Mouse (Mus musculus): ENCODE measurements at regions not wholly inside any gene's neighbourhood (a gene's known extent, or its start where the extent isn't known, plus 50 kb on each side); places are given as distances from the start of the nearest gene placed in this dataset.

DNA sequence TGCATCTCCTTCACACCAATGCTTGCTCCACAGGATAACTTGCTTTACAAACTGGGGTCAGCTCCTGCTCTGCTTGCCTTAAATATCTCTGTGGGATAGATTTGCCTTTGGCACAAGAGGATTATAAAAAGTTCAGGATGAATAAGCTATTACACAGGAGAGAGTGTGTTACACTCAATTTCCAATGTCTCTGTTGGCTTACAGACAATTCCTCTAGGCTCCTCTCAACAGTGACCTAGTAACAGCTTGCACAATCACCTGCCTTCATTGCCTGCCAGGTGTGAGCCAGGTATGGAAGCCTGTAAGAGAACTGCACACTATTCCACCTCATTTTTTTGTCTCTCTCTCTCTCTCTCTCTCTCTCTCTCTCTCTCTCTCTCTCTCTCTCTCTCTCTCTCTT lies 1073.5 kb upstream of the Ghitm start:
- TF ChIP-seq HCFC1 (IDR thresholded peaks at IDR 0.05; ENCODE audit: borderline replicate concordance, insufficient read depth, low read length) (no peak), ZNF384 (IDR thresholded peaks at IDR 0.05; ENCODE audit: low read depth, low read length) (no peak), CHD2 (IDR thresholded peaks at IDR 0.05; ENCODE audit: low read depth, low read length) (no peak), MAFK (IDR thresholded peaks at IDR 0.05; ENCODE audit: insufficient read depth, low read depth, low read length) (no peak), ZC3H11A (IDR thresholded peaks at IDR 0.05; ENCODE audit: borderline replicate concordance, low read depth, low read length) (no peak)
